Mouse (Mus musculus): Measurements from ENCODE around the gene Sox5. TPM values are rescaled to one million over a fixed set of nuclear protein-coding genes. Genes with fewer than 3 reads are reported as not detected.

Gene Sox5
- total RNA-seq, 2 experiments from 2014 or later: 1.4 to 1.5 TPM

DNA sequence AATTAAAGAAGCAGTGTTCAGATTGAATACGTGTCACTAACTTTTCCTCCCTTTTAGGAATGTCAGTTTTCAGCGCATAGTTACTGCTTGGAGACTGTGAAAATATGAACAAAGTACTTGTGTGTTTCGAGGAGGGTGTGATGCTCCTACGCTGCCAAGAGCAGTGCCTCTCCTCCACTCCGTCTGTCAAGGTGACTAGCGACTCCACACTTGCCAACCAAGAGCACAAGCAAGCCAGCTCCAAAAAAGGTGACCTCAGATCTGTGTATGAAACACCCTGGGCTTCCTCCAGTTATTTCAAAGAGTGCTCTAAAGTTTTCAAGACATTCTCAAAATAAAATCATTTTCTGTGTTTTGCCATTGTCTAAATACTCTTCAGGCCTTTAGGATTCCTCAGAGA is 271.6 kb downstream of the Sox5 start:
- no peak for DNase-seq

DNA sequence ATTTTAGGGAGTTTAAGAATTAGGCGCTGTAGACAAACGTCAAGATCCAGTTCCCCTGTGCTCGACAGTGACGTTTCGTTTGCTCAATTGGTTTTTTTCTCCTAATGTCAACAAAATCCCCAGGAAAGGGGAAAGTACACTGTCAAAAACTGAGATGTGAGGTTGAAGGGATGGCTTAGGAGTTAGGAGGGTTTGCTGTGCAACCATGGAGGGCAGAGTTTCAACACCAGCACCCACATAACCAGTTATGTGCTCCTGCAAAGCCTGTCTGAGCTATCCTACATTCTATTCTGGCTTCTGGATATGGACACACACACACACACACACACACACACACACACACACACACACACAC is 277.6 kb downstream of the Sox5 start:
- intact Hi-C loops (cut with DNase I): no loop called here

More for the DNA sequence above, 271.6 kb downstream of the Sox5 start:
- intact Hi-C loops (cut with DNase I): no loop called here

DNA sequence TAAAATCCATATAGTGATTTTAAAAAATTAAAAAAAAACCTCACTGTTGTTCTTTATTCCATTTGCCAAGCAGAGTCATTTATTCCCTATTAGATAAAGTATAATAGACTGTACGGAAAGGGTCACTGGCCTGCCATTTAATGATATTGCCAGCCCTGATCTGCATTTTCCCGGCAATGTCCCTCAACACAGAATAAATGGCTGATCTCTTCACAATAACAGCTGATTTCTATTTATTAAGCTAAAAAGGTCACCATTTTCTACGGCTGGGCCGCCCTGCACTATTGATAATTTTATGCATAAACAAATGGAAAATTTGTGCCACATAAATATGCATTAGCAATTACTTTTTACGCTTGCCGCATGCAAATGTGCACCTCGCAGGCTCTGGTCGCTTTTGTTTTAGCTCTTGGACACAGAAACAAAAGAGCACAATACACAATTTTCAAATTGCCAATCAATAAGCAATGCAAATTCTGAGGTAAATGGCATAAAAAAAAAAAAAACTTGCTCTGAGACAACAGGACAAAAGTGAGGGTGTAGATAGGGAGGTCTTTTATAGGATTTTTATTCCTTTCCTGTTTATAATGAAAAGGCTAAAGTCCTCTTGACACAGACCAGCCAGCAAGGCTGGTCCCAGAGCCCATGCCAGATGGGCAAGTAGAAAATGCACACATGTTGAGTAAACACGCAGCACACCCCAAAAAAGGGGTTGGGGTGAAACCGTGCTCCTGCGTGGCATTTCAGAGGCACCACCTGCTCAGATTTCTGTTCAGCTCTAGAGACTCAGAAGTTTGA is 278.2 kb downstream of the Sox5 start:
- no peak for DNase-seq
- intact Hi-C loops (cut with DNase I): no loop called here

More for the DNA sequence above, 277.6 kb downstream of the Sox5 start:
- DNase-seq: no peak

DNA sequence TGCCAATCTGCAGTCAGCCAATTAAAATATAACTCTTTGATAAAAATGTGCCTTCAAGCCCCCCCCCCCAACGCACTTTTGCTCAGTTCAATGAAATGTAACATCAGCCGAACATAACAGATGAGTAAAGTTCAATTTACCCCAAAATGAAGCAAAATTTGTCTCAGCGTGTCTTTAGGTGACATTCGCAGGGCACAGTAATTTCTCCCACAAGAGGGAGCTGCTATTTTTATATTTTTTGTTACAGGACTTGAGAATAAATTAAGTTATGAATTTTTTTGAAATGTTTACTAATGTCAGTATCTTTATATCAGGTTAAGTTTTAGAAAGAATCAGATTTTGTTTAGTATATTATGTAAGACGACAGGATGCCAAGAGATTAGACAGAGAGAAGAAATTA is 280.3 kb downstream of the Sox5 start:
- DNase-seq: no peak
- intact Hi-C loops (cut with DNase I): no loop called here

DNA sequence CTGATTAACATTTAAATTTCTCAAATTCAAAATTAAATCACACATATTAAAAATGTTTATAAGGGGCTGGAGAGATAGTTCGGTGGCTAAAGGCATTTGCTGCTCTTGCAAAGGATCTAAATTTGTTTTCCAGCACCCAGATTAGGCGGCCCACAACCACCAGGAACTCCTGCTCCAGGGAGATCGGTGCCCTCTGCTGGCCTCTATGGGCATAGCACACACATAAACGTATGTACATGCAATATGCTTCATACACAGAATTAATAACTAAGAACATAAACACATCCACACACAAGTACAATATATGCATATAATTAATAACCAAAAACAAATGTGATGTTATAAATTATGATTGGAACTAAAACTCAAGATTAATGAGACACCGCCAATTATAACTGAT is 283.6 kb downstream of the Sox5 start:
- intact Hi-C loops (cut with DNase I): no loop called here

DNA sequence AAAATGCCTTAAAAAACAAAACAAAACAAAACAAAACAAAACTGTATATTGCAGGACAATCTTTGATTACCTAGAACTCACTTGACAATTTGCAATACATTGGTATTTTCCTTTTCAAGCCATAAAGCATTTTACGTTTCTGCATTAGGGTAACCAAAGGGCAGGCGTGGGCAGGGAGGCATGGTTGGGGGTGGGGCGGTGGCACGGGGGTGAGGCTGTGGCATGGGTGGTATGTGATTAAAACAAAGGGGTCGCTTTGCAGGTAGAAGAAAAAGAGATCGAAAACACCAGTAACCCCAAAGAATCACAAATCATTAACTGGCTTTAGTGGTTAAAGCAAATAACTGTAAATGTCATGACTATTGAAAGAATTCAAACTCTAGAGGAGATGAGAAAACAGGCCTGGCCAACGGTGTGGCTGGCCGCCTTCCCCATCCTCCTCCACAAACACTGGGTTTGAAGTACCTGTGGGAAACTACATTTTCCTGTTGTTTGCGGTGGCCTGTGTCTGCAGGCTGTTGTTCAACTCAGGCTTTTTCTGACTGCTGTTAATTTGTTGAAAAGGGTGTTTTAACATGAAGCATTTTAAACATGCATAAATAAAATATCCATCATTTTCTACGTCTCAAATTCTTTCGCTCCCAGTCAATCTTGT is 289.9 kb downstream of the Sox5 start:
- intact Hi-C loops (cut with DNase I): no loop called here
- DNase-seq: no peak

More for the DNA sequence above, 283.6 kb downstream of the Sox5 start:
- no peak for DNase-seq

DNA sequence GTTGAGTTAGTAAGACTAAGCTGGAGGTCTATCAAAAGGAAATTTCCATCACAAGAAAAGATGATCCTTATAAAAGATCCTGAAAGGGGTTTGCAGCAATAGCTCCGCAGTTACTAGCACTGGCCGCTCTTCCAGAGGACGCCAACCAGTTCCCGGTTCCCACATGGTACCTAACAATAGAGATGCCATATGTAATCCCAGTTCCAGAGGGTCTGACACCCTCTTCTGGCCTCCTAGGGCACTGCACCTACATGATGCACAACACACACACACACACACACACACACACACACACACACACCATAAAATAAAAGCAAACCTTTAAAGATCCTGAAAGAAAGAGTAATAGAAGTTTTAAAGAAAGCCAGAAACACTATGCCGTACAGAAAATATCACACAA is 290.9 kb downstream of the Sox5 start:
- DNase-seq: no peak
- intact Hi-C loops (cut with DNase I): no loop called here

DNA sequence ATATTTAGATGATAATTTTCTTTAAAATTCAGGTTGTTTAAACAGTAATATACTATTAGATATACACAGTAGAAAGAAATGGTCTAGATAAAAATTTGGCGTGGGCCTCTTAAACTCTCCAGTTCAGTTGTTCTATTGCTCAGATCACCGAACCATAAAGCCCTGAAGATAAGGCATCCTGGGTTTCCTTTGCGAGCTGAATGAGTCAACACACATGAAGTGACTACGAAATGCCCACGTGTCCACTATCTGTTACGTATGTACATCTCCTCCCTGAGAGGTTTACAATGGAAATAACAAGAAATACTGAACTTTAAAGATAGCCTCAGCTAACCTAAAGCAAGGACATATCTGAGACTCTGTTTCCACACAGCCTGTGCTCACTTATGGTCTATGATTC is 296.2 kb downstream of the Sox5 start:
- intact Hi-C loops (cut with DNase I): no loop called here
- DNase-seq: no peak

DNA sequence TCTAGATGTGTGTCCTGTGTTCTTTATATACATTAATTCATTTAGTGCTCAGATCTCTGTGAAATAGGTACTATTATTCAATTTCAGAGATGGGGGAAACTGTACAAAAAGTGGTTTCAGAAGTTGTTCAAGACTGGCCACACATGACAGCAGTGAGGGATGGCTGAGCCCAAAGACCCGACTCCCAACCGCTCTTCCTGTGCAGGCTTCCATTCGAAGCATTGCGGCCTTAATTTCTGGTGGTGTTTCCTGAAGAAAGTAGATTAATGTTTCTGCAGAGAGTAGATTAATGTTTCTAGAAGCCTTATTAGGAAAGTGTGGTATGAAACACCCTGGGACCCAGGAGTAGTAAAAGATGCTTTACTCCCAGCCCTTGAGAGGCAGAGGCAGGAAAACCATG is 298.6 kb downstream of the Sox5 start:
- intact Hi-C loops (cut with DNase I): no loop called here
- no peak for DNase-seq

DNA sequence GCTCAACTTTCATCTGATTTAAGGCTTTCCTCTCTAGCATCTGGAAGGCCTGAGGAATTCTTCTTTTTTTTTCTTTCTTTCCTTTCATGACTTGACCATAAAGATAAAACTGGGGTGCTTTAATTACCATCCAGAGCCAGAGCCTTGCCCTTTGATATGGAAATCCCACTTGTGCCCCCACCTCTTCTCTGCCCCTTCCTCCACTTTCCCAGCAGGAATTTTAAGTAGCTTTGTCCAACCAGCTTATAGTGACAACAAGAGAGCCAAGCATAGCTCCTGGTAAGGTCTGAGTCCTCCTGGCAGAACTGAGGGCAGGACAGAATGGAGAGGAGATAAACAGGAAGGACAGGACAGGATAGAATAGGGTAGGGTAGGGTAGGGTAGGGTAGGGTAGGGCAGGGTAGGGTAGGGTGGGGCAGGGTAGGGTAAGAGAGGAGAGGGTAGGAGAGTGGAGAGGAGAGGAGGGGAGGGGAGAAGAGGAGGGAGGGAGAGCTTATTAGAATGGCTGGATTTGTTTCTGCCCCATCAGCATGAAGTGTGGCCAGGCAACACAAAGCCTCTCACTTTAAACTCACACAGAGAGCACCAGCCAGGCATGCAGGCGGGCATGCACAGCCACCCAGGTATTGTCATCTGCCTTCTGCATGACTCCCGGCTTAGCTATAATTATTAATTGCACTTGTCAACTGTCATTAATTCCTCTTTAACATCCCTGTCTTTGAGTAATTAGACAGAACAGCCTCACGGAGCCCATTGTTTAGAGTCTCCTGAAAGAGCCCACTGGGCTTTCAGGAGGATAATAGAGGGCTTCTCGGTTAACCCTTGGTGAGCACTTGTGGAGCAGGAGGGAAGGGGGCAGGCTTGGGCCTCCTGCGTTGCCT is 300.9 kb downstream of the Sox5 start:
- intact Hi-C loops (cut with DNase I): no loop called here
- no peak for DNase-seq

DNA sequence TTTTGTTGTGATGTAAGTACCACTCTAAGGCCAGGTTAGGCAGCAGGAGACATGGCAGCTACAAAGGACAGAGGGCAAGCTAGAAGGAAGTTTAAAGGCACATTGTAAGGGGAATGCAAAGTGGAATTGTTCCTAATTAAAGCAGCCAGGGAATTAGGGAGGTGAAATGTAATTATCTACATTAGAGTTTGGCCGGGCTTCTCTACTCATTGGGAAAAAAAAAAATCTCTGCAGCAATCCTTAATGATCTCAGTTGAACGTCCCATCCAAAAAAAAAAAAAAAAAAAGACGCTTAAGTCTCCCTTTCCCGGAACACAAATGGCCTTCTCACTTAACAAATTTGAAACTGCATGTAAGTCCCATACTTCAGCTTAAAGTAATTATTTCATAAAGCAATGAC is 301.9 kb downstream of the Sox5 start:
- DNase-seq: no peak
- intact Hi-C loops (cut with DNase I): no loop called here

DNA sequence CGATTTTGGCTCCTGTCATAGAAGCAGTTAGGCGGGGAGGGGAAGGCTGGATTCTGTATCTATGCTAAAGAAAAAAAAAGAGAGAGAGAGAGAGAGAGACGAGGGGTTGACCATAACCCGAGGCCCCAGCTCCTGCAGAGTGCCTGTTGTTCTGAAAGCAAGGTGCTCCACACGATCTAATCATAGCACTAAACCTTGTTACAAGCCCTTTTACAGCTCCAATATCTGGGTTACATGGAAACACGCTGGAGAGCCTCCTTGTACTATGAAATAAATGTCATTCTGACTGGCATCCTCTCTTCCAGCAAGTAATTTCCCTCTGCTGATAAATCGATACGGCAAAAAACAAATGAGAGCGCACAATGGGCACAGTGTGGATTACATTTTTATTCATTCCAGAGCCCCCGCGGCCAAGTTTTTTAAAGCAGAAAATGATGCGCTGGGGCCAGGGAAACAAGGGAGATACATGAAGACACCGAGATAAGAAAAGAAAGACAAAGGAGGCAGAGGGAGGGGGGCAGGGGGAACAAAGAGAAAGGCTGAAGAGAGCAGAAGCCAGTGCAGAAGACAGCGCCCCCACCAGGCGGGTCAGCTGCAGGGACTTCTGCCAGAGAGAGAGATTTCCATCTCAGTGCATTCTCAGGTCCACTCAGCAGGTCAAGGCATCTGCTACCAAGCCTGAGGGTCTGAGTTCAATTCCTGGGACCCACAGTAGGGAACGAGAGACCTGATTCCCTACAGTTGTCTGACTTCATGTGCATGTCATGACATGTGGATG is 304.3 kb downstream of the Sox5 start:
- DNase-seq: no peak
- intact Hi-C loops (cut with DNase I): no loop called here

DNA sequence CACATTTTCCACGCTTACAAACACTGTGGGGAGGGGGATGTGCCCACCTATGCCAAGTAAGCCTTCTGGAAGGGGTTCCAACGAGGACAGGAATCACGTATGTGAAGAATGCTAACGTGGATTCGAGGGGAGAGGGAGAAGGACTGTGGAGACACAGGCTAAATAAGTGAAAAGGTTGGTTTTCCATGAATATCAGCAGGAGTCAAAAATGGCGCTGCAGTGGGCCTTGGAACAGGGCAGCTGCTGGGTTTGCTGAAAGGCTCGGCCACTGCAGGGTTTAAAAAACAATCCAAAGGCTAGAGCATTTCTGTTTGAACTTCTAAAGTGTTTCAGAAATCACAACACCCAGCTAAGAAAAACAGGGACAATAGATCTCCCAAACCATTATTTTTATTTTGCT is 308.3 kb downstream of the Sox5 start:
- no peak for DNase-seq
- intact Hi-C loops (cut with DNase I): no loop called here

DNA sequence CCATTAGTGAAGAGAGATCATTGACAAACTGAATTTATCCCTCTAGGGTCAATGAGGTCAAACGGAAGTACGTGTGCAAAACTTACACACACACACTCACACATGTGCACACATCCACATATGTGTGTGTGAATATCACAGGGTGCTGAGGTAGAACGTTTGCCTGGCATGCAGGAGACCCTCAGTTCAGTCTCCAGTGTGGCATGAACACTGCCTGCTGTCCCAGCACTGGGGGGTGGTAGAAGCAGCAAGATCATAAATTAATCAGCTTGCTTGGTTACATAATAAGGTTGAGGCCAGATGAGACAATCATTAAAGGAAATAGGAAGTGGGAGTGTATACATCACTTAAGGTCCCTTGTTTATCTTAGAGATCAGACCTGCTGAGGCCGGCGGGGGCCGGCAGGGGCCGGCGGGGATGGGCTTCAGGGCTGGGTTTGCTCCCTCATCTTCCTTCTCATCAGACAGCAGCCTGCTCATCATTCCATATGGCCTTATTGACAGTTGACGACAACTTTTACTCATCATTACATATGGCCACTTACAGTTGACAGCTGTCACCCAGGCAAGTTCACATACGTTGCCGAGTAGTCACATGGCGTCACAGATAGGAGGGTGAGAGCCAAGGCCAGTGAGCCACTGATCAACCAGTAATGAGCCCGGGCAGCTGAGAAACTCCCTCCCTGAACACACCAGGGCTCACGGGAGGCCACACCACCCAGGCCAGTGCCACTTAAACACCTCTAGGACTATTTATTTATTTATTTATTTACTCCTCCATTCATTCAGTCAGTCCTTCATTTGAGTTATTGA is 309.5 kb downstream of the Sox5 start:
- no peak for DNase-seq

DNA sequence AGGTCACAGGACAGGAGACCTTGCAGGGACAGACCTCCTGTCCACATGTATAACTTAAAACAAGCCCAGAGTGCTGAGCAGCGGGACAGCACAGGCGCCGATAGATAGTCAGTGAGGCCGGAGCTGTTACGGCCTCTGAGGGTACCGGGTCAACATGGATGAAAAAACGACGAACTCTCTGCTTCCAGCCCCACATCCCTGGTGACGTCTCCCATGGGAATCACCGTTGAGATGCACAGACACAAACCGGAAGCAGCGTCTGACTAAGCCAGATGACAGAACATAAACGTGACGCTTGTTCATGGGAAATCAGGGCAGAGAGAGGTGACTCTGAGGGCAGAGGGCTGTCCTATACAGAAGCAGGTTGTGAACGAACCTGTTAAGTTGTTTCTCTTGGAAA is 315.1 kb downstream of the Sox5 start:
- no peak for DNase-seq
- intact Hi-C loops (cut with DNase I): no loop called here

More for the DNA sequence above, 309.5 kb downstream of the Sox5 start:
- intact Hi-C loops (cut with DNase I): no loop called here

DNA sequence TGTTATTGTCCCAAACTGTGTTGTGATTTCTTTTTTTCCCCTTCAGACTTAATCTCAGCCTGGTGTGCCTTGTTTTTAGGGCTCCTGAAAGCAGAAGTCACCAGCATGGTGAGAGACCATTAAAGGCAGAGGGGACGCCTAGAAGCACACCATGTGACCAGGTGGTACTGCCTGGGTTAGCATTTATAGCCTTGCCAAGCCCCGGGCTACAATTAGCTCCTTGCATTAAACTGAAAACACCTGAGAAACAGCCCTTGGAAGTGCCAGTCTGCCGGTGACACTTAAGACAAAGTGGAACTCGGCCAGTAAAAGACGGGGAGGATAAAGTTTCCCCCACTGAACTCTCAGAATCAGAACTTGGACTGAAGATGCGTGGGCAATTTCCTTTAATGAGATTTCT is 318.1 kb downstream of the Sox5 start:
- no peak for DNase-seq
- intact Hi-C loops (cut with DNase I): no loop called here

DNA sequence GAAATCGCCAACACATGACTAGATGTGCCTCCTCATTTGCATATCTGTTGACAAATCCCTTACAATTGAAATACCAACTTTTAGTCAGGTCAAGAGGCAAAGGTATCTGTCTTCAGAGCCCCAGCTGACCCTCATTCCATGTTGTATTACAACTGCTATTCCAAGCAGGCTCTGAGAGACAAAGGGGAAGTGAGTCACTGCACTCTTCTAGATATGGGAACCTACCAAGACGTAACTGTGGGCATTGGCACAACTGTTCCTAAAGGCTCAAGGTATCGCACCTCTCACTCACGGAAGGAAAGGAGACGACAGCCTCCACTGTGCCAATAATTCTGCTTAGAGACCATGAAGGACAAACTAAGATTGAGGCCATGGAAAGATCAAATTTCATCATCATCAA is 318.5 kb downstream of the Sox5 start:
- intact Hi-C loops (cut with DNase I): no loop called here
- DNase-seq: no peak

DNA sequence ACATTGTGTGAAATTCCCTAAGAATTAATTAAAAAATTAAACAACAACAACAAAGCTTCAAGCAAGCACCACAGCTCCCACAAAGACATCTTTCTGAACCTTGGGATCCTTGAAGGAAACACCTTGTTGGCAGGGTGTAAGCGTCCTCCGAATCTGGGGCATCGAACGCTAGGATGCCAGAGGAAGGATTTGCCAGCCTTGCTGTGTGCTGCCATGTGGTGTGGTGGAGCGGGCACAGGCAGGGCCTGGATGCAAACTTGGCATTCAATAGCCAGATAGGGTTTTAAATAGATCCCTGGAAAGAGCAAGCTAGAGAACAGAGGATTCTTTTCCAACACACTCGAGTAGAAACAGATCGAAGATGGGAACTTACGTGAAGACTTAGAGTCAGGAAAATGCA is 322.3 kb downstream of the Sox5 start:
- intact Hi-C loops (cut with DNase I): no loop called here
- DNase-seq: no peak

DNA sequence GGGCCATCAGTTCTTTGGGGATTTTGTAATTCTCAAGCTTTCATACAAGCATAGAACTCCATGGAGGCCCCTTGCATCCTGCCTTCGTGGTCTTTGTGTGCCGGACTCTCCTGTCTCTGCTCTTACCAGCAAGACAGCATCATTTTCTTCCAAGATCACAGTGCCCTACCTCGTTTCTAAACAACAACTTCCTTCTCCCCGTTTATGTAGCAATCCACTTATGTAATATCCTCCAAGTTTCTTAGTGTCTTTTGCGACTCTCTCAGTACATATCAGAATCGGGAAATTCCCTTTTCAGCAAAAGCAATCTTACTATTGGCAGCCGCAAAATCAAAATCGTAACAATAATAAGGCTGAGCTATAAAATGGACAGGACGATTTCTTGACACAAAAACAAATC is 324.3 kb downstream of the Sox5 start:
- intact Hi-C loops (cut with DNase I): no loop called here
- no peak for DNase-seq

Measured in gastrocnemius, postnatal 36 days (tissue).